Mouse (Mus musculus) left cerebral cortex, adult 18-20 months (tissue): ENCODE data around the gene Zfp36l2. TPM values are rescaled to one million over a fixed set of nuclear protein-coding genes. Genes with fewer than 3 reads are reported as not detected.

ENCODE experiments used
- DNase-seq, 2 experiments: peaks; one replicate each; pipeline ENCODE4 v3.0.0; 2021 to 2022; ENCODE audit warnings: low spot score in 2 of 2, mixed read lengths in 1 of 2
- total RNA-seq, 2 experiments: library from RNA; stranded (reverse); gene quantifications; 2 replicates each; pipeline ENCODE4 v1.2.3; 2021

Zfp36l2 gene
- total RNA-seq, 2 experiments from 2014 or later, result 24.8 to 25.1 TPM

GRCm38 (mm10) chr17:84179026-84179972 is 8.4 kb downstream of the Zfp36l2 start:
- no peak for DNase-seq

- peak in 1 of 2 experiments; percentile 0 for DNase-seq
These were observed 10.3 kb downstream of the Zfp36l2 start for GRCm38 (mm10) chr17:84177481-84177880.

GRCm38 (mm10) chr17:84176446-84176845 is 11.3 kb downstream of the Zfp36l2 start:
- no peak for DNase-seq

- no peak for DNase-seq
These were observed 12.6 kb downstream of the Zfp36l2 start for GRCm38 (mm10) chr17:84175196-84175595.

GRCm38 (mm10) chr17:84167377-84167776 is 20.4 kb downstream of the Zfp36l2 start:
- DNase-seq, result no peak

GRCm38 (mm10) chr17:84166135-84166860 is 21.4 kb downstream of the Zfp36l2 start:
- DNase-seq, result no peak

GRCm38 (mm10) chr17:84165735-84166134 is 22.0 kb downstream of the Zfp36l2 start:
- DNase-seq, result no peak

GRCm38 (mm10) chr17:84164146-84164545 is 23.6 kb downstream of the Zfp36l2 start:
- no peak for DNase-seq

GRCm38 (mm10) chr17:84163066-84163785 is 24.5 kb downstream of the Zfp36l2 start:
- DNase-seq, result no peak

GRCm38 (mm10) chr17:84162211-84162760 is 25.5 kb downstream of the Zfp36l2 start:
- no peak for DNase-seq

GRCm38 (mm10) chr17:84161231-84161854 is 26.4 kb downstream of the Zfp36l2 start:
- no peak for DNase-seq

- no peak for DNase-seq
These were observed 28.9 kb downstream of the Zfp36l2 start for GRCm38 (mm10) chr17:84158891-84159290.

GRCm38 (mm10) chr17:84158461-84158795 is 29.3 kb downstream of the Zfp36l2 start:
- no peak for DNase-seq

- DNase-seq, result no peak
These were observed 29.8 kb downstream of the Zfp36l2 start for GRCm38 (mm10) chr17:84157743-84158460.

GRCm38 (mm10) chr17:84156748-84157742 is 30.7 kb downstream of the Zfp36l2 start:
- no peak for DNase-seq

GRCm38 (mm10) chr17:84156227-84156573 is 31.5 kb downstream of the Zfp36l2 start:
- DNase-seq, result no peak

GRCm38 (mm10) chr17:84155516-84156226 is 32.1 kb downstream of the Zfp36l2 start:
- DNase-seq, result no peak

- DNase-seq, result no peak
These were observed 32.8 kb downstream of the Zfp36l2 start for GRCm38 (mm10) chr17:84155029-84155338.
